Mouse (Mus musculus) testis, adult 2 months (tissue): ENCODE measurements around the gene Clcn7.

Experiments used
- CTCF ChIP-seq: fragments of 200-500 bp; IDR thresholded peaks from 2 replicates; pipeline ENCODE4 v1.5.1; 2012; ENCODE audit warnings: low read depth, mild to moderate bottlenecking, inconsistent platforms, low read length, moderate library complexity; ENCODE audit not compliant: control insufficient read depth, insufficient read depth, insufficient replicate concordance
- POLR2A ChIP-seq: fragments of 200-500 bp; IDR thresholded peaks from 2 replicates; pipeline ENCODE4 v1.6.1; 2012; ENCODE audit warnings: low read depth, mild to moderate bottlenecking, inconsistent platforms, low read length, moderate library complexity; ENCODE audit not compliant: control insufficient read depth

- TF ChIP-seq CTCF (no peak), POLR2A (no peak)
These were observed 44.0 kb upstream of the Clcn7 start for GRCm38 (mm10) chr17:25089158-25089557.
